Mouse (Mus musculus): ENCODE measurements around the gene Arrdc5. TPM values are rescaled to one million over a fixed set of nuclear protein-coding genes. Genes with fewer than 3 reads are reported as not detected.
A peak's percentile ranks its signal among the peaks of the same experiment; 100 is the strongest.

Gene Arrdc5
- polyA plus RNA-seq, 1 experiment from 2014 or later, result 0.21 TPM

DNA sequence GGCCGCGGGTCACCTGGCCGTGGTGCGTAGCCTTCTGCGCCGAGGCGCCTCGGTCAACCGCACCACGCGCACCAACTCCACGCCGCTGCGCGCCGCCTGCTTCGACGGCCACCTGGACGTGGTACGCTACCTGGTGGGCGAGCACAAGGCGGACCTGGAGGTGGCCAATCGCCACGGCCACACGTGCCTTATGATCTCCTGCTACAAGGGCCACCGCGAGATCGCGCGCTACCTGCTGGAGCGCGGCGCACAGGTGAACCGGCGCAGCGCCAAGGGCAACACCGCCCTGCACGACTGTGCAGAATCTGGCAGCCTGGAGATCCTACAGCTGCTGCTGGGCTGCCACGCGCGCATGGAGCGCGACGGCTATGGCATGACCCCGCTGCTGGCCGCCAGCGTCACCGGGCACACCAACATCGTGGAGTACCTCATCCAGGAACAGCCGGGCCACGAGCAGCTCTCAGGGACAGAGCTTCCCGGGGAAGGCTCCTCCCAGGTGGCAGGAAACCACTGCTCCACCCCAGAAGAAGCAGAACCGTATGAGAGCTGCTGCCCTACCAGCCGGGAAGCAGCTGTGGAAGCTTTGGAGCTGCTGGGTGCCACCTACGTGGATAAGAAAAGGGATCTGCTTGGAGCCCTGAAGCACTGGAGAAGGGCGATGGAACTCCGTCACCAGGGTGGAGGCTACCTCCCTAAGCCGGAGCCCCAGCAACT, 42.7 kb downstream of the Arrdc5 start:
- Histone ChIP-seq H3K4me3 (ENCODE audit: low read length) (peak overlapping the region; percentile 76), H3K27me3 (ENCODE audit: control insufficient read depth, insufficient read depth, low read length) (no peaks in the 10 kb centered on the region), H3K27ac (ENCODE audit: low read length) (peak overlapping the region; percentile 92), H3K4me1 (ENCODE audit: control insufficient read depth, insufficient read depth, low read length) (peaks cover 52% of the 10 kb centered on the region), H3K36me3 (ENCODE audit: control insufficient read depth, insufficient read depth) (peaks cover 22% of the 10 kb centered on the region), H3K9ac (ENCODE audit: low read length) (peak overlapping the region; percentile 85), H3K4me2 (ENCODE audit: low read depth, low read length) (peak overlapping the region; percentile 95), H3K9me3 (replicated peaks; ENCODE audit: control insufficient read depth, low read length) (no peaks in the 10 kb centered on the region)
- ATAC-seq (replicated peaks; ENCODE audit: extremely low read depth, insufficient read depth, low FRiP score), result no peak
- WGBS, result 5% methylated on average over 57 of the region's 58 CpGs

DNA sequence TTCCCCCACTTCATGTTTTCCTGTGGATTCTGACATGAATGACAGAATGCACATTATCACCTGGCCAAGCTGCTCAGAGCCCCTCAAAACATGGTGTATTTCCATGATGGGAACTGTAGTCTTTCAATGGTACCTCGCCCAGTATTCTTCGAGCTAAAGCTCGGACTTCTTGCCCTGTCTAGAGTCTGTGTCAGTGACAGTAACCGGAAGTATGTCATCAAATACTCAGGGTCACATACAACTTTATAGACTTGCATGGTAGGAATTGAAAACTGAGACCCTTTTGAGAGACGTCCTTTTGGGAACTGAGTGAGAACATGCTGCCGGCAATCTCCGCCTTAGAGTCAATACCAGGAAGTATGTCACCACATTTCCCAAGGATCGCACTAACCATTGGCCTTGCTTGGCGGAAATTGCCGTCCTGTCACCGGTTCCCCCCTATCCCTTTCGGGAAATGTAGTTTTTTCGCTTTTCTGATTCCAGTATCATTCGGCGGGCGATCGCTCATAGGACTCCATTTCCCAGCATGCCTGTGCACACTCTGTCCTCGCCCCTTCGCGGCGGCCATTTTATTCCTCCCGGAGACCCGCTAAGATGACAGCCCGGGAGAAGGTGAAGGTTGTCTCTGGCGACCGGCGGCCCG, 43.7 kb downstream of the Arrdc5 start, which contains the start of gene Fem1a:
Gene Fem1a (plus strand): TSS at position 572 of the 643 bp plus-strand sequence.
- H3K4me2 ChIP-seq (ENCODE audit: low read depth, low read length), result peak within 1 kb of the TSS; percentile 95
- peak; percentile 86 for ATAC-seq (replicated peaks; ENCODE audit: extremely low read depth, insufficient read depth, low FRiP score)
- H3K4me3 ChIP-seq (ENCODE audit: low read length), result peak within 1 kb of the TSS; percentile 76
- H3K27ac ChIP-seq (ENCODE audit: low read length), result peak within 1 kb of the TSS; percentile 99
- peak within 1 kb of the TSS; percentile 85 for H3K9ac ChIP-seq (ENCODE audit: low read length)
- H3K9me3 ChIP-seq (replicated peaks; ENCODE audit: control insufficient read depth, low read length), result no peaks in the 10 kb centered on the region
- under 1% methylated on average over 28 of the region's 28 CpGs for WGBS
- no peaks in the 10 kb centered on the region for H3K27me3 ChIP-seq (ENCODE audit: control insufficient read depth, insufficient read depth, low read length)
- H3K4me1 ChIP-seq (ENCODE audit: control insufficient read depth, insufficient read depth, low read length), result peaks cover 43% of the 10 kb centered on the region
- H3K36me3 ChIP-seq (ENCODE audit: control insufficient read depth, insufficient read depth), result peaks cover 19% of the 10 kb centered on the region

DNA sequence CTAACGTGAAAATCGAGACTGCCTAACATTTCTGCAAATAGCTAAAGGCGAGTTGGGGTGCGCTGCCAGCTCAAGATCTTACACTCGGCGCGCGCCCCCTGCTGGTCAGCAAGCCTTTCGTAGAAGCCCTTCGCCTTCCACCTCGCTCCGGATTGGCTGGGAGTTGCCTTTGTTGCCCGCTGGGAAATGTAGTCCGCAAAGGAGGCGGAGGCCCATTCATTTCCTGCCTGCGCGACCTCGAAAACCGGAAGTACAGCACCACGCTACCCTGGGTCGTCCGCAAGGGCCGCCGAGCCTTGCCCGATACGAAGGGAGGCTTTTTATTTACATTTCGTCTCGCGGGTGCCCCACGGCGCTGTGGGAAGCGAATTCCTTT, 44.2 kb downstream of the Arrdc5 start:
- H3K4me1 ChIP-seq (ENCODE audit: control insufficient read depth, insufficient read depth, low read length), result peaks cover 38% of the 10 kb centered on the region
- H3K27ac ChIP-seq (ENCODE audit: low read length), result peak overlapping the region; percentile 99
- peaks cover 19% of the 10 kb centered on the region for H3K36me3 ChIP-seq (ENCODE audit: control insufficient read depth, insufficient read depth)
- under 1% methylated on average over 32 of the region's 32 CpGs for WGBS
- no peaks in the 10 kb centered on the region for H3K27me3 ChIP-seq (ENCODE audit: control insufficient read depth, insufficient read depth, low read length)
- peak overlapping the region; percentile 91 for H3K4me2 ChIP-seq (ENCODE audit: low read depth, low read length)
- ATAC-seq (replicated peaks; ENCODE audit: extremely low read depth, insufficient read depth, low FRiP score), result peak; percentile 92
- H3K9me3 ChIP-seq (replicated peaks; ENCODE audit: control insufficient read depth, low read length), result no peaks in the 10 kb centered on the region
- H3K9ac ChIP-seq (ENCODE audit: low read length), result peak overlapping the region; percentile 82
- H3K4me3 ChIP-seq (ENCODE audit: low read length), result peak overlapping the region; percentile 73

DNA sequence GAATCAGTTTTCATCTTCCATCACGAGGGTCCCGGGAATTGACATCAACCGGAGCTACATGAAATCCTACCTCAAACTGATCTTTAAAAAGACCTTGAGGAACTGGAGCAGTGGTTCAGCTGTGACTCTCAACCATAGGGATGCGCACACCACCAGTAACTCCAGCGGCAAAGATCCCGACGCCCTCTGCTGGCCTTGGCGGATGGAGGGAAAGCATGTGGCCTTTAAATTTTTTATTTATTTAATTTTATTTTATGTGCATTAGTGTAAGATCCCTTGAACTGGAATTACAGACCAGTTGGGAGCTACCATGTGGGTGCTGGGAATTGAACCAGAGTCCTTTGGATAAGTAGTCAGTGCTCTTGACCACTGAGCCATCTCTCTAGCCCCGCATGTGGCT, 44.7 kb downstream of the Arrdc5 start:
- no peak for ATAC-seq (replicated peaks; ENCODE audit: extremely low read depth, insufficient read depth, low FRiP score)
- Histone ChIP-seq H3K9ac (ENCODE audit: low read length) (no peak overlapping the region), H3K27me3 (ENCODE audit: control insufficient read depth, insufficient read depth, low read length) (no peaks in the 10 kb centered on the region)

DNA sequence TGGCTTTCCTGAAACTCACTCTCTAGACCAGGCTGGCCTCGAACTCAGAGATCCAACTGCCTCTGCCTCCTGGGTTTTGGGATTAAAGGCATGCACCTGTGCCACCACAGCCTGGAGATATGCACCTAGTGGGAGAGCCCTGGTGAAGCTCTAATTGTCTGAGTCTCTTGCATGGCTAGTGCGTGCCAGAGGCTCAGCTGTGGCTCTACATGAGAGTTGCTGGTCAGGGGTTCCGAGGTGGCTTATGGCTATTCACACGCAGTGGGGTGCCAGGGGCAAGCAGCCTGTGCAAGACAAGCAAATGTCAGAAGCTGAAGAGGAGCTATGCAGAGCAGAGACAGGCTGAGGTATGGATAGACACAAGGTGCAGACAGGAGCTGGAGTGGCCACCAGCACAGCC, 45.4 kb downstream of the Arrdc5 start:
- ATAC-seq (replicated peaks; ENCODE audit: extremely low read depth, insufficient read depth, low FRiP score), result no peak
- Histone ChIP-seq H3K4me2 (ENCODE audit: low read depth, low read length) (no peak overlapping the region), H3K4me1 (ENCODE audit: control insufficient read depth, insufficient read depth, low read length) (peaks cover 27% of the 10 kb centered on the region), H3K27me3 (ENCODE audit: control insufficient read depth, insufficient read depth, low read length) (no peaks in the 10 kb centered on the region), H3K9me3 (replicated peaks; ENCODE audit: control insufficient read depth, low read length) (no peaks in the 10 kb centered on the region), H3K36me3 (ENCODE audit: control insufficient read depth, insufficient read depth) (peaks cover 9% of the 10 kb centered on the region), H3K4me3 (ENCODE audit: low read length) (no peak overlapping the region), H3K27ac (ENCODE audit: low read length) (no peak overlapping the region), H3K9ac (ENCODE audit: low read length) (no peak overlapping the region)
- WGBS, result 70% methylated on average over 4 of the region's 4 CpGs

More for the DNA sequence above, 44.7 kb downstream of the Arrdc5 start:
- H3K27ac ChIP-seq (ENCODE audit: low read length), result peak overlapping the region; percentile 99
- peaks cover 34% of the 10 kb centered on the region for H3K4me1 ChIP-seq (ENCODE audit: control insufficient read depth, insufficient read depth, low read length)
- peaks cover 16% of the 10 kb centered on the region for H3K36me3 ChIP-seq (ENCODE audit: control insufficient read depth, insufficient read depth)
- no peaks in the 10 kb centered on the region for H3K9me3 ChIP-seq (replicated peaks; ENCODE audit: control insufficient read depth, low read length)
- H3K4me2 ChIP-seq (ENCODE audit: low read depth, low read length), result peak overlapping the region; percentile 91
- H3K4me3 ChIP-seq (ENCODE audit: low read length), result peak overlapping the region; percentile 21
- WGBS, result 20% methylated on average over 9 of the region's 9 CpGs

DNA sequence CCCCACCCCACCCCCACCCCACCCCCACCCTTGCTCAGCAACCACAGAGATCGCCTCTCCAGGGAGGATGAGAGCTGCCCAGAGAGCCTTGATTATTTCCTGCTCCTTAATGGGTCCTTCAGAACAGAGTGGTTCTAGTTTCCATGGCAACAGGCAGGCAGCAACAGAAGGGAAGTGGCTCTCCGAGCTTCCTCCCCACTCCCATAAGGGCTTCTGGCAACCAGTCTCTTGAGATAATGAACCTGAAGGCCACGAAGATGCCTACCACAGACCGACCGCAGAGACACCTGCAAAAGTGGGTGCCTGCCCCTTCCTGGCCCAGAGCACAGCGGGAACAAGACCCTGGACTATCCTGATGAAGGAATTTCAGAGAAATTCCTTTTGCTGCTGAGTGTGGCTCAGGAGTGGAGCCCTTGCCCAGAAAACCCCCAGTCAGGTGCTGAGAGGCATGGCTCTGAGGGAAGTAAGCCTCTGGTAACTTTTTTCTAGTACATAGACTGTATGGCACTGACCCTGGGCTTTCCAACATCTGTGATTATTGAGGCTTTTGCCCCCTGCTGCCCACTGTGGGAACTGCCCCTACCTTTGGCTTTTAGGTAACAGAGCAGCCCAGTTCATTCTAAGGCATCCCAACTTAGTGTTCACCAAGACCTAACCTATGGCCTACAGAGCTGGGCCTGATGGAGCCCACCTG, 48.8 kb downstream of the Arrdc5 start:
- no peaks in the 10 kb centered on the region for H3K27me3 ChIP-seq (ENCODE audit: control insufficient read depth, insufficient read depth, low read length)
- H3K36me3 ChIP-seq (ENCODE audit: control insufficient read depth, insufficient read depth), result no peaks in the 10 kb centered on the region
- no peak overlapping the region for H3K9ac ChIP-seq (ENCODE audit: low read length)
- ATAC-seq (replicated peaks; ENCODE audit: extremely low read depth, insufficient read depth, low FRiP score), result no peak
- no peak overlapping the region for H3K4me3 ChIP-seq (ENCODE audit: low read length)
- 24% methylated on average over 6 of the region's 6 CpGs for WGBS
- H3K4me1 ChIP-seq (ENCODE audit: control insufficient read depth, insufficient read depth, low read length), result 0 out of 2 replicates have a peak, but pooled peaks cover 4% of the 10 kb centered on the region
- no peak overlapping the region for H3K4me2 ChIP-seq (ENCODE audit: low read depth, low read length)
- no peaks in the 10 kb centered on the region for H3K9me3 ChIP-seq (replicated peaks; ENCODE audit: control insufficient read depth, low read length)
- H3K27ac ChIP-seq (ENCODE audit: low read length), result no peak overlapping the region

DNA sequence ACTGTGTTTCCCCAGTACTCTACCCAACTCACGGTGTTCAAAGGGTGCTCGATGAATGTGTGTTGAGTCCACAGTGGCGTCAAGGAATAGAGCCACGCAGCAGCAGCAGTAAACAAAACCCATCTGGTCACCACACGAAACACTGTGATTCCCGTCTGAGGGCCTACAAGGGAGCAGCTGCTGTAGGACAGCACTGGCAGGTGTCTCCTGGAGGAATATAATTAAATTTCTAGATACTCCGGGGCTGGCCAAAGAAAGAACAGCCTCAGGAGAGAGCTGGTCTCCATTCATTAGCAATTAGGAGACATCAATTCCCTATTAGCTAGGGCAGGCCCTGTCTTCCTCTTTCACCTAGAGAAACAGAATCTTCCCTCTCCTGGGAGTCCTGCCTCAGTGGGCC, 54.5 kb downstream of the Arrdc5 start:
- H3K4me3 ChIP-seq (ENCODE audit: low read length), result no peak overlapping the region
- H3K36me3 ChIP-seq (ENCODE audit: control insufficient read depth, insufficient read depth), result no peaks in the 10 kb centered on the region
- peaks cover 12% of the 10 kb centered on the region for H3K27me3 ChIP-seq (ENCODE audit: control insufficient read depth, insufficient read depth, low read length)
- H3K4me2 ChIP-seq (ENCODE audit: low read depth, low read length), result no peak overlapping the region
- no peaks in the 10 kb centered on the region for H3K4me1 ChIP-seq (ENCODE audit: control insufficient read depth, insufficient read depth, low read length)
- H3K27ac ChIP-seq (ENCODE audit: low read length), result no peak overlapping the region
- H3K9ac ChIP-seq (ENCODE audit: low read length), result no peak overlapping the region
- ATAC-seq (replicated peaks; ENCODE audit: extremely low read depth, insufficient read depth, low FRiP score), result no peak
- no peaks in the 10 kb centered on the region for H3K9me3 ChIP-seq (replicated peaks; ENCODE audit: control insufficient read depth, low read length)
- 65% methylated on average over 7 of the region's 7 CpGs for WGBS

Data from heart, embryonic 16.5 days (tissue).